Mouse (Mus musculus) brain, embryonic 14.5 days (tissue): ENCODE measurements around the gene Aplp2.

ENCODE experiments used
- CTCF ChIP-seq: fragments of 200-500 bp; IDR thresholded peaks from 2 replicates; pipeline ENCODE4 v1.5.1; 2012; ENCODE audit warnings: inconsistent platforms, mild to moderate bottlenecking, moderate library complexity, borderline replicate concordance; ENCODE audit not compliant: insufficient read depth, insufficient read length; ENCODE audit errors: extremely low read depth
- POLR2A ChIP-seq: fragments of 200-500 bp; IDR thresholded peaks from 2 replicates; pipeline ENCODE4 v1.6.1; 2012; ENCODE audit warnings: mild to moderate bottlenecking, inconsistent platforms, borderline replicate concordance; ENCODE audit not compliant: poor library complexity, insufficient read depth, insufficient read length, severe bottlenecking; ENCODE audit errors: extremely low read depth

DNA sequence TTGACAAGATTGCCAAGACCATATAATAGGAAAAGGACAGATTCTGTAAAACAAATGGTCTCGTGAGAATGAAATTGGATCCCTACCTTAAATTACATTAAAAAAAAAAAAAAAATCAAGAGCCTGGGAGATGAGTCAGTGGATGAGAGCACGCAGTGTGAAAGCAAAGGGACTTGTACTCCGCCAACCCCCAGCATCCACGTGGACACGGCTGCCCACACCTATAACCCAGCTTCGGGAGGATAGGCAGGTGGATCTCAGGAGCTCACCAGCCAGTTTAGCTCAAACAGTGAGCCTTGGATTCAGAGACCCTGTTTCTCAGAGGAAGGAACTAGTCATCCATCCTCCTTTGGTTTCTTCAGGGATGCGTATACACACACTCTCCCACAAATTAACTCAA, 13.8 kb downstream of the Aplp2 start:
- TF ChIP-seq POLR2A = no peak
- no peak for TF ChIP-seq CTCF
